Mouse (Mus musculus) ES-Bruce4 (cell line): ENCODE data around the gene 5430419D17Rik. TPM values are rescaled to one million over a fixed set of nuclear protein-coding genes. Genes with fewer than 3 reads are reported as not detected.

ENCODE experiments used
- H3K27ac ChIP-seq: 2 replicates; pipeline ENCODE4 v1.5.1; 2012; ENCODE audit warnings: low read length, inconsistent platforms; ENCODE audit not compliant: insufficient read depth
- H3K27me3 ChIP-seq: 2 replicates; pipeline ENCODE4 v1.6.1; 2012; ENCODE audit warnings: mild to moderate bottlenecking, low read length, inconsistent platforms; ENCODE audit not compliant: control insufficient read depth, poor library complexity, insufficient read depth, severe bottlenecking
- H3K36me3 ChIP-seq: 2 replicates; pipeline ENCODE4 v1.6.1; 2012; ENCODE audit warnings: inconsistent platforms, mild to moderate bottlenecking, low read length, moderate library complexity; ENCODE audit not compliant: control insufficient read depth, poor library complexity, insufficient read depth, severe bottlenecking
- H3K4me1 ChIP-seq: one replicate; pipeline ENCODE4 v1.8.1; 2011; ENCODE audit warnings: low read length; ENCODE audit not compliant: control insufficient read depth, insufficient read depth
- H3K4me3 ChIP-seq: 2 replicates; pipeline ENCODE4 v1.5.1; 2011; ENCODE audit warnings: low read depth, mild to moderate bottlenecking, low read length
- H3K9ac ChIP-seq: 2 replicates; pipeline ENCODE4 v1.6.1; 2012; ENCODE audit warnings: low read depth, mild to moderate bottlenecking, inconsistent platforms; ENCODE audit not compliant: poor library complexity, severe bottlenecking
- H3K9me3 ChIP-seq: replicated peaks from 2 replicates; pipeline ENCODE4 v1.6.1; 2012; ENCODE audit warnings: mild to moderate bottlenecking, low read length, inconsistent platforms; ENCODE audit not compliant: control insufficient read depth, poor library complexity, insufficient read depth, severe bottlenecking
- CTCF ChIP-seq: IDR thresholded peaks from one replicate; pipeline ENCODE4 v1.8.1; 2011; ENCODE audit warnings: low read depth, low read length
- EP300 ChIP-seq: IDR thresholded peaks from 2 replicates; pipeline ENCODE4 v1.6.1; 2011; ENCODE audit warnings: low read depth, low read length; ENCODE audit not compliant: insufficient read depth
- POLR2A ChIP-seq: IDR thresholded peaks from one replicate; pipeline ENCODE4 v1.8.1; 2011; ENCODE audit warnings: low read length; ENCODE audit not compliant: insufficient read depth
- polyA plus RNA-seq: library from polyadenylated mRNA; stranded (reverse); fragments of >200 nt; gene quantifications from 2 replicates; pipeline ENCODE4 v1.2.4, GENCODE M21; 2011; ENCODE audit warnings: low read depth; ENCODE audit not compliant: missing spikeins, insufficient read depth, insufficient read length

Gene 5430419D17Rik
- polyA plus RNA-seq, 1 experiment, result not detected

DNA sequence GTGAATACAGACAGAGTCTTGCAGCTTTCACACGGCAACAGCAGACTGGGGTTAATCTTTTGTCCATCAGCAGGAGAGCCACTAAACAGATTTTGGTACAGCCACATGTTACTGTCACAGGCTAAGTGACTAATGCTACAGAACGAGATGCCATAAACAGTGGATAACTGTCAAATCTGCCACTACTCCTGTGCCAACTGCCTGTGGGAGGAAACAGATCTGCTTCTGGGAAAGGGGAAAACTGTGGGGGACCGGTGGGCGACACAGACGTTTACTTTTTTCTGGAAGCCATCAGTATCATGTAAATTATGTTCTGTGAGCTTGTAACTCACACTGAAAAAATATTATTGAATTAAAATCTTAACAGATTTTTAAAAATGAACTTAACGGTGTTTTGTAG, 86.7 kb downstream of the 5430419D17Rik start:
- no peaks in the 10 kb centered on the region for H3K9me3 ChIP-seq
- H3K27ac ChIP-seq, result no peak overlapping the region
- TF ChIP-seq EP300 (no peak), POLR2A (no peak), CTCF (no peak)
- H3K4me1 ChIP-seq, result no peaks in the 10 kb centered on the region
- H3K4me3 ChIP-seq, result no peak overlapping the region
- H3K9ac ChIP-seq, result no peak overlapping the region
- no peaks in the 10 kb centered on the region for H3K36me3 ChIP-seq
- no peaks in the 10 kb centered on the region for H3K27me3 ChIP-seq

DNA sequence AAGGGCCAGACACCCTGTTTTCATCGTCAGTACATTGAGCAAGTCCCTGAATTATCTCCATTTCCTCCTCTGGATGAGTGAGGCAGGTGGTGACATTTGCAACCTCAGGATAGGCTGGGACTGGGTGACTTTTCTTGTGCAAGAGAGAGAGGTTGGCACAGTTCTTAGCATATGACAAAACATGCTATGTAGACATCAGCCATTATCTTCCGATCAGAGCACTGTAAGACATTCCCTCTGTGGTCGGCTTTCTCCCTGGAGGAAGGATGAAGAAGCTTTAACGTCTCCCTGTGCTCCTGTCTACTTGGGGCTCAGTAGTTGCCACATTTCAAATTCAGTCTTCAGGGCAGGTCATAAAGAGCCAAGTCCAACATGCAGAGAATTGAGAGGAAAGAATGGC, 90.0 kb downstream of the 5430419D17Rik start:
- Histone ChIP-seq H3K9ac (no peak overlapping the region), H3K9me3 (no peaks in the 10 kb centered on the region), H3K4me3 (no peak overlapping the region), H3K27me3 (no peaks in the 10 kb centered on the region), H3K27ac (no peak overlapping the region), H3K36me3 (no peaks in the 10 kb centered on the region), H3K4me1 (no peaks in the 10 kb centered on the region)
- TF ChIP-seq EP300 (no peak), POLR2A (no peak), CTCF (no peak)

DNA sequence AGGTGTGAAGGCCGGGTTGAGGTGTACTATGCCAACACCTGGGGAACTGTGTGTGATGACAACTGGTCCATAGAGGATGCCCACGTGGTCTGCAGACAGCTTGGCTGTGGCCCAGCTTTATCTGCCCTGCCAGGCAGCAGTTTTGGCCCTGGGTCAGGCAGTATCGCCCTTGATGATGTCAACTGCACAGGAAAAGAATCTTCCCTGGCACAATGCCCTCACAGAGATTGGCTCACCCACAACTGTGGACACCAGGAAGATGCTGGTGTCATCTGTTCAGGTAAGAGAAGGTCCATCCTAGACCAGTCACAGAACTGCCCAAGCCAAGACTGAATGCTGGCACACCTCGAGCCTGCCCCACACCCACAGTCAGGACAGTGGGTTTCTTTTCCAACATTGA, 91.6 kb downstream of the 5430419D17Rik start:
- Histone ChIP-seq H3K4me1 (no peaks in the 10 kb centered on the region), H3K36me3 (no peaks in the 10 kb centered on the region), H3K9ac (no peak overlapping the region), H3K27ac (no peak overlapping the region), H3K9me3 (no peaks in the 10 kb centered on the region), H3K4me3 (no peak overlapping the region), H3K27me3 (no peaks in the 10 kb centered on the region)
- TF ChIP-seq CTCF (no peak), EP300 (no peak)

DNA sequence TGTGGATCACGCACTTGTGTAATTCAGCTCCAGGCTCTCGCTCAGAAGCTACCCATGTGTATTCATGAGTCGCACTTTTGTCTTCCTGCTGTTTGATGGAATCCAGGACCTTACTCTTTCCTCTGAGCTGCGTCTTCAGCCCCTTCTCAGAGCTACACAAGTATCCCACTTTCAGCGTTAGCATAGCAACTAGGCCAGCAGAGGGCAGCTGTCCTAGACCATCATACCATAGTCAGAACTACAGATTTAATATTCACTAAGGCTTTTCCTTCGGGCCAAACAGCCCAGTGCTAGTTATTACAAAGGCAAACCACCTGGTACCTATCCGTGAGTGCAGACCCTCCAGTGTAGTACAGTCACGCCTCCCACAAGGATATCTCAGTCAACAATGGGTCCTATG, 122.9 kb downstream of the 5430419D17Rik start:
- no peak overlapping the region for H3K9ac ChIP-seq
- no peak for TF ChIP-seq CTCF
- no peak for TF ChIP-seq POLR2A
- no peak for TF ChIP-seq EP300
- no peaks in the 10 kb centered on the region for H3K36me3 ChIP-seq
- no peak overlapping the region for H3K27ac ChIP-seq
- H3K27me3 ChIP-seq, result no peaks in the 10 kb centered on the region
- no peaks in the 10 kb centered on the region for H3K4me1 ChIP-seq
- no peak overlapping the region for H3K4me3 ChIP-seq
- no peaks in the 10 kb centered on the region for H3K9me3 ChIP-seq

DNA sequence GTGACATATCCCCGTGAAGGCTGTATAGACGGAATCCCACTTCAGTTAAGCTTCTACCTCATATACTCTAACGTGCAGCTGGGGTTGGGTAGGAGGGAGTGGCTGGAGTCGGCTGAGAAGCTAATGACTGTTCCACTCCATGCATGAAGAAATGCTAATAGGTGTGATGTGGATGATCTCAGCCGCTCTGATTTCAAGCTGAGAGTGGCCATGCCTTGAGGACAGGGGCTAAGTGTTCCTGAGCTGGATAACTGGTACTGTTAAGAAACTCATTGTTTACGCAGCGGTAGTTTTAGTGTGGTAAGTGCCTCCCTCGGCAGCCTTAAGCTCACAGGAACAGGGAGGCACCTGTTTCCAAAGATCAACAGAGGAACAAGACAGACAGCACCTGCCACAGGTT, 129.1 kb downstream of the 5430419D17Rik start:
- no peak overlapping the region for H3K27ac ChIP-seq
- no peaks in the 10 kb centered on the region for H3K36me3 ChIP-seq
- H3K4me1 ChIP-seq, result no peaks in the 10 kb centered on the region
- no peaks in the 10 kb centered on the region for H3K9me3 ChIP-seq
- no peaks in the 10 kb centered on the region for H3K27me3 ChIP-seq
- H3K9ac ChIP-seq, result no peak overlapping the region
- TF ChIP-seq CTCF, result no peak
- no peak for TF ChIP-seq POLR2A
- no peak for TF ChIP-seq EP300
- no peak overlapping the region for H3K4me3 ChIP-seq

DNA sequence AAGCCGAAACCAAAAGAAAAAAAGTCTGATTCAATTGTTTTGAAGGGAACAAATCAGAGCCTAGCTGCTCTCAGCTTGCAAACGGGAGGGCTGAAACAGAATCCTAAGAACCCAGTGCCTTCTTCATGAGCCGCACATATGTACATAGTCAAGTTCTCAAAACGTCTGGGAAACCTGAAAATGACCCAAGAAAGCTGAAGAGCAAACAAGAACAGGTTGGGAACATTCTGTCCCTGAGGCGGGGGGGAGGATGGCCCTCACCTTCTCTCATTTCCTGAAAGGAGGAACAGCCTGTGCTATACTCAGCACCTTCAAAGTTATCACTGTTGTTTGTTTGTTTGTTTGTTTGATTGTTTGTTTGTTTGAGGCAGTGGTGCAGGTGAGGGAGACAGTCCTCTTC, 132.5 kb downstream of the 5430419D17Rik start:
- Histone ChIP-seq H3K4me3 (no peak overlapping the region), H3K9me3 (no peaks in the 10 kb centered on the region), H3K9ac (no peak overlapping the region), H3K36me3 (no peaks in the 10 kb centered on the region), H3K27me3 (no peaks in the 10 kb centered on the region), H3K4me1 (no peaks in the 10 kb centered on the region), H3K27ac (no peak overlapping the region)
- TF ChIP-seq CTCF (no peak), EP300 (no peak), POLR2A (no peak)
